Mouse (Mus musculus) B cell, adult 2 months (primary cell): ENCODE data around the gene Dhh.

ENCODE experiments used
- DNase-seq, 2 experiments: peaks; one replicate each; pipeline ENCODE4 v3.0.0; 2022

Gene Dhh

GRCm38 (mm10) chr15:98849165-98849564 is 49.2 kb downstream of the Dhh start:
- no peak for DNase-seq

- no peak for DNase-seq
Observed at GRCm38 (mm10) chr15:98846140-98846539, 52.2 kb downstream of the Dhh start.

- DNase-seq = no peak
Observed at GRCm38 (mm10) chr15:98845149-98845548, 53.2 kb downstream of the Dhh start.

GRCm38 (mm10) chr15:98843595-98844223 is 54.6 kb downstream of the Dhh start:
- DNase-seq = no peak
